Mouse (Mus musculus): ENCODE measurements around the gene Serpinf1.

DNA sequence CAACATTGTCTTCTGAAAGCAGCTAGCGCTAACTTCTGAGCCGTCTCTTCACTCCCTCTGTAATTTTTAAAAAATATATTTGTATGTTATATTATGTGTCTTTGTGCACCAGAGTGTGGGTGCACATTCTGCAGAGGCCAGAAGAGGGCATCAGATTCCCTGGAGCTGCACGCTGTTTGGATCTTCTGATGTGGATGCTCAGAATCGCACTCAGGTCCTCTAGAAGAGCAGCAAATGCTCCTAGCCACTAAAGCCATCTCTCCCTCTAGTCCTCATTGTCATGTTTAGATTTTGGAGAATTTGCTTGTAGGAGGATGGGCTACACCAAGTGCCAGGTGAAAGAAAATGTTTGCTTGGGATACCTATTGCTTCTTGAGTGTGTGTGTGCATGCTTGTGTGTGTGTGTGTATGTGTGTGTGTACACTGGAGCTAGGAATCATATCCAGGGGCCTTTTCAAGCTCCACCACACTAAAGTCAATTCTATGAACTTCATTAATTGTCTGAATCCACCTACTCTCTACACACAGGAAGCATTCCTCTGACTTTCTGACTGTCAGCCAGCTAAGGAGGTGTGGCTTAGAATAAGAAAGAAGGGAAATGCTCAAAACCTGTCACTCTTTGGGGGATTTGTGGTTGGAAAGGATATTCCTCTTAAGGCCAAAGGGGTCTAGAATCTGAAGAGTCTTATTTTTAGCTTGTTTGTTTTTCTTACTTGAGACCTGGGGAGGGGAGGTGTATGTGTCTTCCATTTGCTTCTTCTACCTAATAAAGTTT lies 44.4 kb upstream of the Serpinf1 start:
- TF ChIP-seq POLR2A (IDR thresholded peaks at IDR 0.05; ENCODE audit: extremely low read depth, insufficient read depth, low read length) = no peak
- TF ChIP-seq CTCF (IDR thresholded peaks at IDR 0.05; ENCODE audit: extremely low read depth, insufficient read depth, low read length) = 0 out of 2 replicates have a peak, but pooled peaks have one; percentile 3

All from cortical plate, adult 2 months (tissue).